Mouse (Mus musculus) heart, embryonic 11.5 days (tissue): Measurements from ENCODE around the gene Btf3. TPM values are rescaled to one million over a fixed set of nuclear protein-coding genes. Genes with fewer than 3 reads are reported as not detected.

Source experiments
- ATAC-seq: fragments of 200-750 bp; cut with Nextera tagmentation; replicated peaks from 2 replicates; pipeline ENCODE4 v1.8.0; 2017; ENCODE audit warnings: moderate library complexity; ENCODE audit not compliant: insufficient number of reproducible peaks, low FRiP score, low TSS enrichment
- H3K27ac ChIP-seq: fragments of 300-500 bp; sonication (generic); 2 replicates; pipeline ENCODE4 v1.5.1; 2014; ENCODE audit warnings: mild to moderate bottlenecking, low read depth, low read length
- H3K27me3 ChIP-seq: fragments of 300-500 bp; sonication (generic); 2 replicates; pipeline ENCODE4 v1.6.1; 2014; ENCODE audit warnings: mild to moderate bottlenecking, low read length, mixed read lengths; ENCODE audit not compliant: control insufficient read depth, insufficient read depth
- H3K36me3 ChIP-seq: fragments of 300-500 bp; sonication (generic); 2 replicates; pipeline ENCODE4 v1.6.1; 2014; ENCODE audit warnings: mild to moderate bottlenecking, low read length, moderate library complexity, mixed read lengths; ENCODE audit not compliant: control insufficient read depth, insufficient read depth
- H3K4me1 ChIP-seq: fragments of 300-500 bp; sonication (generic); 2 replicates; pipeline ENCODE4 v1.6.1; 2014; ENCODE audit warnings: low read length; ENCODE audit not compliant: control insufficient read depth, insufficient read depth
- H3K4me2 ChIP-seq: fragments of 300-500 bp; sonication (generic); 2 replicates; pipeline ENCODE4 v1.6.1; 2014; ENCODE audit warnings: mild to moderate bottlenecking, moderate library complexity
- H3K4me3 ChIP-seq: fragments of 300-500 bp; sonication (generic); 2 replicates; pipeline ENCODE4 v1.5.1; 2014; ENCODE audit warnings: low read depth, low read length
- H3K9ac ChIP-seq: fragments of 300-500 bp; sonication (generic); 2 replicates; pipeline ENCODE4 v1.6.1; 2014; ENCODE audit warnings: mild to moderate bottlenecking, low read depth, low read length, moderate library complexity
- H3K9me3 ChIP-seq: fragments of 300-500 bp; sonication (generic); replicated peaks from 2 replicates; pipeline ENCODE4 v1.6.1; 2016; ENCODE audit warnings: low read length; ENCODE audit not compliant: control insufficient read depth
- WGBS: fragments of 180-500 bp; shearing (Covaris S2); extraction: QIAGEN DNeasy Blood & Tissue Kit; methylation state at CpG from one replicate; pipeline ENCODE4 v1.1.7; 2014; ENCODE audit not compliant: insufficient replicate concordance; 5-methylcytosine and 5-hydroxymethylcytosine counted together
- polyA plus RNA-seq: library from polyadenylated mRNA; unstranded; fragments of >200 nt; fragmentation: Nextera tagmentation; extraction: Ambion mirVana; gene quantifications from 2 replicates; pipeline ENCODE4 v1.2.1, GENCODE M21; 2014

Btf3 gene
- 523 and 573 TPM in 2 replicates for polyA plus RNA-seq

- no peaks in the 10 kb centered on the region for H3K9me3 ChIP-seq
- H3K27ac ChIP-seq, result peak within 1 kb of the TSS; percentile 95
- peak; percentile 85 for ATAC-seq
- H3K27me3 ChIP-seq, result no peaks in the 10 kb centered on the region
- under 1% methylated on average over 70 of the region's 90 CpGs for WGBS
- peak within 1 kb of the TSS; percentile 82 for H3K4me2 ChIP-seq
- peak within 1 kb of the TSS; percentile 100 for H3K4me3 ChIP-seq
- peaks cover 10% of the 10 kb centered on the region for H3K4me1 ChIP-seq
- H3K9ac ChIP-seq, result peak within 1 kb of the TSS; percentile 99
- peaks cover 9% of the 10 kb centered on the region for H3K36me3 ChIP-seq
Observed at GRCm38 (mm10) chr13:98316480-98317245, at the start of gene Btf3. Gene Btf3 (minus strand): TSS chr13:98317006.

DNA sequence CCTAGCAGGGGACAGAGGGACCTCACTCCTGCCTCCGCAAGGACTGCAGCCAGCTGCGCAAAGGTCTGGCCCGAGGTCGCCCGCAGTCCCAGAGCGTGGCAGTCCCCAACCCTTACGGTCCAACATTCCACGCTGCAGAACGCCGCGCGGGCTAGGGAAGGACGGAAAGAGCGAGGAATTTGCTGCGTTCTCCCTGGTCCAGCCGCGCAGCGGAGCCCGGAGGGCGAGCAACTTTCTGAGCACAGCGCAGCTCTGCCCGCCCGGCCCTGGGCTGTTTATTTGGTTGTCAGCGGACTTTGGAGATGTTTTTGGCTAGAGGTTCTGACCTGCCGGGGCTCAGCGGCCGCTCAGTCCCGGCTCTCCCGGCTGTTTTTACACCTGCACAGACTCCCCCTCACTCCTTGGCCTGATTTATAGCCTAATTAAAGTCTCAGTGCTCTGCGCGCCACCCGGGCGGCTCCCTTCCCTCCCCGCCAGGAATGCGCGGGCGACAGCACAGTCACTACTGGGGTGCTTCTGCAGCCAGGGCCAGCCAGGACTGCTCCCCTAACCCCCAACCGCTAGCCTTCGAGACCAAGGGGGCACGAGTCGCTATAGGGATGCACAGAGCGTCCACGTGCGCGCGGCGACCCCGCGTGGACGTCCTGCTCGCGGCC is 49.1 kb upstream of the Btf3 start:
- Histone ChIP-seq H3K27ac (no peak overlapping the region), H3K4me3 (peak overlapping the region; percentile 36), H3K9me3 (no peaks in the 10 kb centered on the region; the same call in 1 of the 2 replicates), H3K27me3 (peaks cover 84% of the 10 kb centered on the region), H3K4me2 (peak overlapping the region; percentile 53), H3K9ac (no peak overlapping the region), H3K36me3 (no peaks in the 10 kb centered on the region), H3K4me1 (no peaks in the 10 kb centered on the region)
- peak; percentile 49; the same call in 1 of the 2 replicates for ATAC-seq
- under 1% methylated on average over 52 of the region's 52 CpGs for WGBS

GRCm38 (mm10) chr13:98365081-98365480 is 48.3 kb upstream of the Btf3 start:
- no peak for ATAC-seq
- peaks cover 88% of the 10 kb centered on the region for H3K27me3 ChIP-seq
- H3K36me3 ChIP-seq, result no peaks in the 10 kb centered on the region
- no peaks in the 10 kb centered on the region; the same call in 1 of the 2 replicates for H3K9me3 ChIP-seq
- H3K4me1 ChIP-seq, result no peaks in the 10 kb centered on the region
- no peak overlapping the region for H3K9ac ChIP-seq
- H3K27ac ChIP-seq, result no peak overlapping the region
- WGBS, result 3% methylated on average over 8 of the region's 8 CpGs
- no peak overlapping the region for H3K4me3 ChIP-seq
- H3K4me2 ChIP-seq, result no peak overlapping the region

GRCm38 (mm10) chr13:98363046-98363445 is 46.2 kb upstream of the Btf3 start:
- no peak for ATAC-seq
- peaks cover 88% of the 10 kb centered on the region for H3K27me3 ChIP-seq
- no peak overlapping the region for H3K4me2 ChIP-seq
- H3K27ac ChIP-seq, result no peak overlapping the region
- H3K4me1 ChIP-seq, result no peaks in the 10 kb centered on the region
- H3K9me3 ChIP-seq, result no peaks in the 10 kb centered on the region
- H3K4me3 ChIP-seq, result no peak overlapping the region
- H3K9ac ChIP-seq, result no peak overlapping the region
- H3K36me3 ChIP-seq, result no peaks in the 10 kb centered on the region
- 4% methylated on average over 4 of the region's 4 CpGs for WGBS

GRCm38 (mm10) chr13:98361161-98361560 is 44.4 kb upstream of the Btf3 start:
- Histone ChIP-seq H3K27ac (no peak overlapping the region), H3K4me1 (no peaks in the 10 kb centered on the region), H3K27me3 (peaks cover 81% of the 10 kb centered on the region), H3K36me3 (no peaks in the 10 kb centered on the region), H3K9me3 (no peaks in the 10 kb centered on the region), H3K9ac (no peak overlapping the region), H3K4me2 (no peak overlapping the region), H3K4me3 (no peak overlapping the region)
- 7% methylated on average over 5 of the region's 5 CpGs for WGBS
- no peak for ATAC-seq

DNA sequence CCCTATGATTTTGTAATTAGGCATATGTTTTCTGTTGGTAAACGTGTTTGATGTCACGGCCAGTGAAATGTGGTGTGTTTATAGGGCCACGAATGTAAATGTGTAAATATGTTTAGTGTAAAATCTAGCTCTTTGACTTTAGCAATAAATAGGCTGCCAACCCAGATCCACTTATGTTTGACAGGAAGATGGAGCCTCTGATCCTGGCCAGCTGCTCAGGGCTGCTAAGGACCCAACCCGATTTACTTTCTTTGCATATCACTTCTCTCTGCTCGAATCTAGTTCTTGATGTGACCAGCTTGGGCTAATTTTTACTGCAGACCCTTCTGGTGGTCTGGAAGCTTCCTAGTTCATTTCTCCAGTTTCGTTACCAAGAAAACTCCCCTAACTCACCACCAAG is 43.6 kb upstream of the Btf3 start:
- no peak for ATAC-seq
- Histone ChIP-seq H3K4me2 (no peak overlapping the region), H3K4me3 (no peak overlapping the region), H3K27ac (no peak overlapping the region), H3K36me3 (no peaks in the 10 kb centered on the region), H3K9me3 (no peaks in the 10 kb centered on the region), H3K4me1 (no peaks in the 10 kb centered on the region), H3K9ac (no peak overlapping the region), H3K27me3 (peaks cover 81% of the 10 kb centered on the region)
- 4% methylated on average over 6 of the region's 6 CpGs for WGBS

DNA sequence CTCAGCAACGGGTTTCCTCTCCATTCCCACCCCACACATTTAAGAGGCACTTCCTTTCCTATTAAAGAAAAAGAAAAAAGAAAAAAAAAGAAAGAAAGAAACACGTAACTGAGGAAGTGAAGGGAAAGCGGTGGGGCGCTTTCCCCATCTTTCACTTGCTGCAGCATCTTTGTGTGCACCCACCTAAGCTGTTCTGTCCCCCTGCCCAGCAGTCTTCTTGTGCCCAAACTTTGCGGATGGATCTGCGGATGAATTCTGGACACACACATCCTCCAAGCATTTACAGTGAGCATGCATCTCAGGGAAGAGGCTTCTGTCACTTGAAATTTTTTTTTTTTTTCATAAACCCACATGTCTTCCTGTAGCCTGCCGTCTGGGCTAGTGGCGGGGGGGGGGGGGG is 42.5 kb upstream of the Btf3 start:
- H3K4me1 ChIP-seq, result peaks cover 5% of the 10 kb centered on the region; the same call in 1 of the 2 replicates
- H3K27me3 ChIP-seq, result peaks cover 83% of the 10 kb centered on the region
- no peaks in the 10 kb centered on the region for H3K9me3 ChIP-seq
- no peak overlapping the region for H3K4me2 ChIP-seq
- H3K4me3 ChIP-seq, result no peak overlapping the region
- H3K36me3 ChIP-seq, result no peaks in the 10 kb centered on the region
- no peak overlapping the region for H3K9ac ChIP-seq
- H3K27ac ChIP-seq, result no peak overlapping the region
- ATAC-seq, result no peak
- WGBS, result 3% methylated on average over 6 of the region's 8 CpGs

DNA sequence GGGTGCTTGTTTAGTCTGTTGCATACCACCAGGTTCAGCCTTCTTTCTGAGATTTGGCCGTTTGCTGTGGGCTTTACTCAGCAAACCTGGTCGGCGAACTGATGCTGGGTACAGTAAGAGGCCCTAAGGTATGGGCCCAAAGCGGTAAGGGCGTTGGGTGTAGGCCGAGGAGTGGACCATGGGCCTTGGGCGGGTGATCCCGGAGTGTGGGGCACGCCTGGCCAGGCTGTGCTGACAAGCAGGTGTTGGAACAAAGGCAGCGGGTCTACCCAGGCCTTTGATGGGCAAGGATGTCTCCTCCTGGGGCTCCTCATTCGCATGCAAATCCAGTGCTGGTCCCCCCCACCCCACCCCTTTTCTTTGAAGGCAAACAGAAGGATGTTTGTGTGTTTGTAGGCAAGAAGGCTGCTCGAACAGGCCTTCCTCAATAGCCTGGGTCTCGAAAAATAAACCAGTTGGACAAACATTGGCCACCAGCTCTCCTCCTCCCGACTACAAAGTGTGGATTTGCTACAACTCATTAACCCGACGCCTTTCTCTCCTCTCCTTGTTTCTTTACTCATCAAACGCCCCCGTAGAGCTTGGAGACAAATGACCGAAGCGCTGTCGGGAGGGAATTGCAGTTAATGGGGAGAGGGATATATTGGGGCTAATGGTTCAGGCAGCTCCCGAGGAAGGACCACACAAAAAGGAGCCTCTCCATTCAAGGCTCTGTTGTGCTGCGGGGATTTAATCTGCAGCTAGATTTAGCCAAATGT is 41.8 kb upstream of the Btf3 start:
- Histone ChIP-seq H3K4me1 (peaks cover 7% of the 10 kb centered on the region; the same call in 1 of the 2 replicates), H3K9ac (no peak overlapping the region), H3K36me3 (no peaks in the 10 kb centered on the region), H3K9me3 (no peaks in the 10 kb centered on the region), H3K4me2 (no peak overlapping the region), H3K4me3 (no peak overlapping the region), H3K27me3 (peaks cover 85% of the 10 kb centered on the region), H3K27ac (no peak overlapping the region)
- ATAC-seq, result no peak
- 1% methylated on average over 23 of the region's 23 CpGs for WGBS
